ENCODE assay signal across 8 mouse cellular contexts in genomic region chr8:54076301-54076700, GRCm38 (mm10). TPM values are rescaled to one million over a fixed set of nuclear protein-coding genes. Genes with fewer than 3 reads are reported as not detected.
DNase-seq lines count a peak whose midpoint lies in the region; ATAC-seq lines count a peak whose summit lies in the region.

No protein-coding gene starts in this region.

- H3K9me3 ChIP-seq in heart, embryonic 13.5 days: no peaks in the 10 kb centered on the region
- H3K9me3 ChIP-seq in hindbrain, embryonic 16.5 days (ENCODE audit: control insufficient read depth, low read length): no peaks in the 10 kb centered on the region
- no peaks in the 10 kb centered on the region for H3K9me3 ChIP-seq in midbrain, embryonic 13.5 days

- H3K4me2 ChIP-seq in heart, embryonic 13.5 days: peak overlapping the region; percentile 79
- H3K4me2 ChIP-seq in hindbrain, embryonic 16.5 days (ENCODE audit: low read length): peak overlapping the region; percentile 93
- peak overlapping the region; percentile 85 for H3K4me2 ChIP-seq in midbrain, embryonic 13.5 days (replicated peaks)

- H3K4me1 ChIP-seq in heart, embryonic 13.5 days: peaks cover 18% of the 10 kb centered on the region
- H3K4me1 ChIP-seq in brown adipose tissue, adult 24 weeks (ENCODE audit: control insufficient read depth, insufficient read depth, insufficient read length, low read length): no peaks in the 10 kb centered on the region
- peaks cover 4% of the 10 kb centered on the region; the same call in 1 of the 2 replicates for H3K4me1 ChIP-seq in hindbrain, embryonic 16.5 days (ENCODE audit: control insufficient read depth, insufficient read depth, low read depth, low read length)
- H3K4me1 ChIP-seq in midbrain, embryonic 13.5 days (replicated peaks): peaks cover 9% of the 10 kb centered on the region; the same call in 1 of the 2 replicates

- ATAC-seq in heart, embryonic 13.5 days (ENCODE audit: extremely low read depth, insufficient number of reproducible peaks, low FRiP score, low TSS enrichment): no peak
- ATAC-seq in hindbrain, embryonic 16.5 days: no peak
- no peak for ATAC-seq in midbrain, embryonic 13.5 days

- no peak for DNase-seq in heart, adult 8-10 months (ENCODE audit: low spot score)
- DNase-seq in right cerebral cortex, postnatal 36 days (ENCODE audit: low spot score in 2 of 2): no peak
- DNase-seq in ovary, adult 18-20 months (ENCODE audit: low spot score): no peak
- no peak for DNase-seq in right cerebral cortex, postnatal 4 days

- WGBS in heart, embryonic 13.5 days: 49% methylated on average over 1 of the region's 1 CpGs
- WGBS in hindbrain, embryonic 16.5 days: 70% methylated on average over 1 of the region's 1 CpGs
- WGBS in midbrain, embryonic 13.5 days: 67% methylated on average over 1 of the region's 1 CpGs

- H3K27ac ChIP-seq in heart, embryonic 13.5 days (replicated peaks): no peak overlapping the region
- H3K27ac ChIP-seq in brown adipose tissue, adult 24 weeks (replicated peaks; ENCODE audit: low read depth, low read length): no peak overlapping the region
- H3K27ac ChIP-seq in hindbrain, embryonic 16.5 days (ENCODE audit: low read depth, low read length): no peak overlapping the region
- no peak overlapping the region for H3K27ac ChIP-seq in midbrain, embryonic 13.5 days

- peak overlapping the region; percentile 86 for H3K4me3 ChIP-seq in heart, embryonic 13.5 days
- peak overlapping the region; percentile 63; the same call in 1 of the 2 replicates for H3K4me3 ChIP-seq in brown adipose tissue, adult 24 weeks (ENCODE audit: insufficient read depth, low read depth, low read length)
- peak overlapping the region; percentile 88 for H3K4me3 ChIP-seq in hindbrain, embryonic 16.5 days (ENCODE audit: low read length)
- H3K4me3 ChIP-seq in midbrain, embryonic 13.5 days (replicated peaks): peak overlapping the region; percentile 86

- peak overlapping the region; percentile 93 for H3K9ac ChIP-seq in heart, embryonic 13.5 days
- H3K9ac ChIP-seq in hindbrain, embryonic 16.5 days (ENCODE audit: low read depth, low read length): no peak overlapping the region
- H3K9ac ChIP-seq in midbrain, embryonic 13.5 days (replicated peaks): no peak overlapping the region

- H3K36me3 ChIP-seq in heart, embryonic 13.5 days: no peaks in the 10 kb centered on the region
- no peaks in the 10 kb centered on the region for H3K36me3 ChIP-seq in hindbrain, embryonic 16.5 days (ENCODE audit: control insufficient read depth, insufficient read depth, low read length)
- no peaks in the 10 kb centered on the region for H3K36me3 ChIP-seq in midbrain, embryonic 13.5 days

- H3K27me3 ChIP-seq in heart, embryonic 13.5 days (replicated peaks): no peaks in the 10 kb centered on the region
- H3K27me3 ChIP-seq in hindbrain, embryonic 16.5 days (replicated peaks; ENCODE audit: control insufficient read depth, insufficient read depth, low read length): peaks cover 3% of the 10 kb centered on the region
- H3K27me3 ChIP-seq in midbrain, embryonic 13.5 days: peaks cover 29% of the 10 kb centered on the region

RNA-seq across cellular contexts. Expression of gene Vegfc, which starts 1.1 kb away (rescaled TPM):
- 9.7 and 12.9 TPM in 2 replicates for polyA plus RNA-seq in heart, embryonic 13.5 days (2015; fragmentation: Nextera tagmentation; extraction: Ambion mirVana)
- 1 to 10 TPM; 4.8 to 7.5 (median 5.2) TPM for total RNA-seq in heart, adult 8-10 months (2022)
- 1.4 and 1.5 TPM in 2 replicates for polyA plus RNA-seq in brown adipose tissue, adult 24 weeks (2012; ENCODE audit: insufficient read depth, insufficient read length, missing spikeins)
- polyA plus RNA-seq in hindbrain, embryonic 16.5 days (2015; fragmentation: Nextera tagmentation; extraction: Ambion mirVana): 3.5 TPM in 2 replicates
- 3.1 and 3.3 TPM in 2 replicates for polyA plus RNA-seq in midbrain, embryonic 13.5 days (2015; fragmentation: Nextera tagmentation; extraction: Ambion mirVana)
